Mouse (Mus musculus) frontal cortex, postnatal 10 days (tissue): ENCODE measurements around the gene Elmsan1.

Source experiments
- DNase-seq, 2 experiments: peaks; one replicate each; pipeline ENCODE4 v3.0.0; 2022; ENCODE audit warnings: low spot score in 2 of 2, mixed read lengths in 1 of 2

Elmsan1 gene

DNA sequence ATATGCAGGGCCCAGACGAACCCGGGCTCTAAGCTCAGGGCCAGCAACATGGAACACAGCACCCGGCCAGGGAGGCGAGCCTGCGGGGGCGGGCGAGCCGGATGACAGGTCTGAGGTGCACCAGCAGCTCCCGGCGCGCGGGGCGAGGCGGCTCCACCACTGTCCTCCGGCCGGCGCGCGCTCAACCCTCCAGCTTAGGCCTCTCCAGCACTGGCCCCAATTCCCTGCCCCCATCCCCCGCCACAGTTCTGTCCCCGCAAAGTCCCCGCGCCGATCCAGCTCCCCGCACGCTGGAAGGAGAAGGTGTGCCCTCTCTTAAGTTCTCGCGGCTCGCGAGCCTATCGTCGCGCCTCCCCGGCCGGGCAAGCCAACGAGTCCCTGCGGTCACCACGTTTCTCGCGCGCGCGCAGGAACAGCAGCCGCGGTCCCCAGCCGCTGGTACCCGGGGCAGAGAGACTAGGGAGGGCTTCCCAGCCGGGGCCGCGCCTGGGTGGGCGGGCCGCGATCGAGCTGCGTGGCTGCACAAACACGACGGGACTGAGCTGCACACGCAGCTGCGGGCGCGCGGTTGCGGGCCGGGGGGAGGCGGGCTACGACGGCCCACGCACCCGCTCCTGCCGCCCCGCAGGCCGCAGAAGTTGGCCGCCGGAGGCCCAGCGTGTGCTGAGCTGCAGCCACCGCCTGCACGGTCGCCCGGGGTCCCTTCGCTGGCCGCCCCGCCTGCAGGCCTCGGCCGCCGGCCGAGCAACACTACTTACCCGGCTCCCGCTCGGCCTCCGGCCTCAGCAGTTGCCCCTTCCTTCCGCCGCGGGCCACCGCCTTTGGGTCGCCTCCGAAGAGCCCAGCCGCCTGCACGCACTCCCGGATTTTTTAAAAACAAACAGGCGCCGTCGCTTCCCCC lies 25.7 kb downstream of the Elmsan1 start:
- DNase-seq = peak in 1 of 2 experiments; percentile 66

DNA sequence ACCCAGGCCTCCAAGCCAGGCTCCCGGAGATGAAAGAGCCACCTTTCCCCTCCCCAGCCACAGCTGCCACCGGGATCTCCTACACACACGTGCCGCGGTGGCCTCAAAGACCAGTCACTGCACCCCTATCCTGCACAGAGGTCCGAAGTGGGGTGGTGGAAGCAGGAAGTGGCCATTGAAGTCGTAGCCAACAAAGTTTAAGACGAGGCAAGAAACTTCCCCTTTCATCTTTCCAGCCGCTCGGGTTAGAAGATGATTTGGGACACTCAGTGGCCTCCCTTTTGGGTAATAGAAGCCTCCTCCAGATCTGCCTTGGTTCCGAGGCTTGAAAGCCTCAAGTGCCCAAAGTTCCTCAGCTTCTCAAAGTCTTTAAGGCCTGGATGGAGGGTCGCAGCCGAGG lies 26.4 kb downstream of the Elmsan1 start:
- no peak for DNase-seq

DNA sequence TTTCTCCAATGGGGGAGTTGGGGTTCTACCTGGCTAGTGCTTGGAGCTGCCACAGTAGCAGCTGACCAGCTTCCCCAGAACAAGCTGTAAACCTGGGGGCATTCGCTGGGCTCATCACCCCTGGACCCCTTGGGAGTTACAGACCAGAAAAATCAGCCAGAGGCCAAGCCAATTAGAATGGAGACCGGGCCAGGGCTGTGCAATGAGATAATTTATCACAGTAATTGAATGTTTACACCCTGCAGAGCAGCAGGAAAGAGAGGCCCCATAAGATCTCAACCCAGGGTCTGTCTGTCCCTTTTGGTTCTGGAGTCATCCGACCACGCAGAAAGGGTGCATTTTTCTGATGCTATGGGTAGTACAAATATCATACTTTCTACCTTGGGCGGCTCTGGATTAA lies 26.9 kb downstream of the Elmsan1 start:
- no peak for DNase-seq

DNA sequence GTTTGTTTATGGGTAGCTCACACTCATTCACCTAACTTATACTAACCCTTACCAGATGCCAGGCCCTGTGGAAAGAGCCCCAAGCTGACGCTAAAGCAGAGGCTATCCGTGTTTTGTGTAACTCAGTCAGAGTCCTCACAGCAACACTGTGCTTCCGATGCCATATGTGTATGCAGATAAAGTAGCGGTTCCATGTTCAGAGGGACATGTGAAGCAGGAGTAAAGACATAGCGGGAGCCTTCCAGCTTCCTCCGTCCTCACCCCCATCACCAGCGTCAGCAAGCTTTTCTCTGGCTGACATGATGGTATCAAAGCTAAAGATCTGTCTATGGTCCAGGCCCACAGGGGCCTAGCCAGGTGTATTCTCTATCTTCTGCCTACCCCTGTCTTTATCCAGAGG lies 27.5 kb downstream of the Elmsan1 start:
- no peak for DNase-seq

DNA sequence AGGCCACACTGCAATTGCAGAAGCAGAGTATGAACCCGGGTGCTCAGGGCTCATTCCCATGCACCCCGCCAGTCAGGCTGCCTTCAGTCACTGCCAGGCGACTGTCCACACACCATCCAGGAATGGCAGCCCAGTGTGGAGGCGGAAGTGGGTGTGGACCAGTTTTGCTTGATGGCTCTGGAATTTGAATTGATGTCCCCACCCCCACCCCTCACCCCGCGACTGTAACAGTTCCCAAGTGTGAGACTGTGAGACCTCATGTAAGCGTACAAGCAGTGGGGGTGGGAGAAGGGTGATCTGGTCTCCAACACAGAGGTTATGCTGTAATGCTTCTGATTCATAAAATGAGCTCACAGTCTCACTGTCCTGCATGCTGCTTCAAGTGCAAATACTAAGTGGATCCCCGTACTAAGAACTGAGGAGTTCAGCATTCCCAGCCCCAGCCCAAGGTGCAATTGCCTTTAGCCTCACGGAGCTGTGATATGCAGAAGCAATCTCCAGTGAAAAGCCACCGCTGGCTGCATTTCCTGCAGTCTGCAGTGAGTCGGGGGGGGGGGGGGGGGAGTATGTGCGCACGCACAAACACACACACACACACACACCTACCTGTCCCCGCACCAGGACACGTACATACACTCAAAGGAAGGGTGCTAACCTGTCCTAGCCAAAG lies 28.4 kb downstream of the Elmsan1 start:
- DNase-seq = no peak

DNA sequence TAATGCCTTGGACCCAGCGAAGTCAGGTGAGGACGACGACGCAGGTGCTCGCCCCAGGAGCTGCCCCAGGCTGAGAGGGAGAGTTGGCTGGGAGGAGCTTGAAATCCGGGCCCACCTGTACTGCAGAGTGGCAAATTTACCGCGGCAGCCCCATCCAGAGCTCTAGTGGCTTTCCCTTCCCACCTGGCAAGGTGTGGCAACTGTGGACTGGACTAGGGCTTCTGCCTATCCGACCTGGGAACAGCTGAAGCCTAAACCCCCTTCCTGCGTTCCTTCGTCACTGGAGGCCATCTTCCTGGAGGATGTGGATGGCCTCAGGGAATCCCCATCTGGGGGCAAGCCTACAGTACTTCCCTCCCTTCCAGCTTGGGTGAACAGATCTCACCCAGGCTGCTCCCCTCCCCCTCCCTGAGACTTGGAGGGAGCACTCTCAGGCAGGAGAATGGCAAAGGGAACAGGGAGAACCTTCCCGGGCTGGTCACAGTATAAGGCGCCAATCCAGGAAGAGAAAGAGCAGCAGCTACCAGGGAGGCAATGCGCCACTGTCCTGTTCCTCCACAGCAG lies 29.7 kb downstream of the Elmsan1 start:
- no peak for DNase-seq

DNA sequence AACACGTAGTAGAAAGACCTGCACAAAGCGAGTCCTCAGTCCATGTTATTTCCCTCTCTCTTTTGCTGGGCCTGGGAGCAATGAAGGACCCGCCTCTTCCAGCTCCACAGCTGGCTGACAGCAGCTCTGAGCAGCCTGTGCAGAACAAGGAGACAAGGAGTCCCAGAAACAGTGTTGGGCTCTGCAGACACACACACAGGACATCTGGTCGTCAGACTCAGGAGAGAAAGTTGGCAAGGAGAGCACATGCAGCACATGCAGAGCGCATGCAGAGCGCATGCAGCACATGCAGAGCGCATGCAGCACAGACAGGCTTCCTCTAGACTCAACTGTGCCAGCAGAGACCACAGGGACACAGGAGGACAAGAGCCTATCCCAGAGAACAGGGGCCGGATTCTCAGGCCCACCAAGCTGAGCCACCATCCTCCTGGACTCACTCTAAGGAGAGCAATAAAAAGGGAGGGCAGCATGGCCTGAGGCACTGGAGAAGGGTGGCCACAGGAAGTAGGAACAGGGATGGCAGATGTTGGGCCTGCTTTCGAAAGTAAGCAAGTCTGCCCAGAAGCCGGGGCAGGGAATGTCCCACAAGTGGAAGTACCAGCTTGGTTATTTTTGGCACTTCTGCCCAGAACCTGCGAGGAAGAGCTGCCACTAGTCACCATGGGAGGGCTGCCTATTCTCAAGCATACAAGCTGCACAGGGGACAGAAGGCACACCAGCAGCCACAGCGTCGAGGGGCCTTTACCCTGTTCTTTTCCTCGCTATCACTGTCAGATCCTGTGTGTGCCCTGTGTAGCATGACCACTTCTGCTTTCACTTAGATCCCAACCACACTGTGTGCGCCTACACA lies 30.7 kb downstream of the Elmsan1 start:
- DNase-seq = no peak

DNA sequence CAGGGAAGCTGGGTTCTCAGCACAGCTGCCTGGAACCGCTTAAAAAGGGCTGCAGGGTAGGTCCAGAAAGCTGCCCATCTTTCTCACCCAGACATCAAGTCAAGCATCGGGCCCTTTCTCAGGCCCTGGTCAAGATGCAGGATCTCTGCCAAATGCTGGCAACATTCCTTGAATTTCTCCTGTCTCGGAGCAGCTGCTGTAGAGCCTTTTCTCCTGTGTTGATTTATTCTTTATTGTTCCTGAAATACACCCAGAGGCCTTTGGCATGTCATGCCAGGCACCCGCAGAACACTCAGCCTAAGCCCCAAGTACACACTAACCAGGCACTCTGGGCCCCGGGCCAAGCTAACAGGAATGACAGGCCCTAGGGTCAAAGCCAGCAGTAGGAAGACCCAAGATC lies 31.7 kb downstream of the Elmsan1 start:
- no peak for DNase-seq

DNA sequence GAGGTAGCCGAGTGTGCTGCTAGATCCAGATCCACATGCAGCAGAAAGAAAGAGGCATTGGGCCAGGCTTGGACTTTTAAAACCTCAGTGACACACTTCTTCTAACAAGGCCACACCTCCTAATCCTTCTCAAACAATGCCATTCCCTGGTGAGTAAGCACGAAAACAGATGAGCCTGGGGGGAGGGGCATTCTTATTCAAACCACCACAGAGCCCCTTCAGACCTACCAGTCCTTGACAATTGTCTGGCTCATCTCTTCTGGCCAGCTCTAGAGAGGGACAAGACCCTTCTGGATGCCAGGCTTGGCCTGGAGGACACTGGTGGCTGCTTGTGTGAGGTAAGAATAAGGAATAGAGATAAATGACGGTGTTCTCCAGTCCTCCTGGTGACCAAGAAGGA lies 32.1 kb downstream of the Elmsan1 start:
- no peak for DNase-seq

DNA sequence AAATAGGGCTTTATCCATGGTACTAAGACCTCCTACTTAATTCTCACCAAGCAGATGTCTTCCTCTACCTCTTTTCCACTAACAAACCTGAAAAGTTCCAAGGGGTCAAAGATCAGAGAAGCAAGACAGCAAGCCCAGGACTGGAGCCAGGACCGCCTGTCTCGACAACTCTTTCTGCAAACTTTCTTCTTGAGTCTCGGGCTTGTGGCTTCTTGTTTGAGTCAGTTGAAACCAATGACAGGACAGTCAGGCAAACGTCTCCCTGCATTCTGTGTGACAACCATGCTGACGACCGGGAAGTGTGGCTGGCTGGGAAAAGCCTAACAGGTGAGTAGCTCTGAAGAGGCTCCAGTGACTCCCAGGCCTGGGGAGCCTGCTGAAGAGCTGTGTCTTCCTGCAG lies 33.1 kb downstream of the Elmsan1 start:
- no peak for DNase-seq

DNA sequence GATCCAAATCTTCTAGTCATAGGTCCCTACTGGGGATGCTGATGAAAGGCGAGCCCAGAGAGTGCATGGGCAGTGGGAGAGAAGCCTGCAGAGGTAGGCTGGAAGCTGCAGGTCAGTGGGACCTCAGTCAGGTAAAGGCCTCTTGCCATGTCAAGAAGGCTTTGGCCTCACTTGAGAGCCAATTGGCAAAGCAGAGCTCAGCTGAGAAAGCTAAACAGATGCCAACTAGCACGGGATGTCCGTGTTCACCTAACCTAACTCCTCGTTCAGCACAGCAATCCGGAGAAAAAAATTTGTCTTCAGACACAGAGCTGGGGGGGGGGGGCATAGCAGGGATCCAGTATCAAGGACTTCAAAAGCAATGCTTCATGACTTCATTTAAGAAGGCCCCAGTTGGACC lies 33.7 kb downstream of the Elmsan1 start:
- DNase-seq = no peak

DNA sequence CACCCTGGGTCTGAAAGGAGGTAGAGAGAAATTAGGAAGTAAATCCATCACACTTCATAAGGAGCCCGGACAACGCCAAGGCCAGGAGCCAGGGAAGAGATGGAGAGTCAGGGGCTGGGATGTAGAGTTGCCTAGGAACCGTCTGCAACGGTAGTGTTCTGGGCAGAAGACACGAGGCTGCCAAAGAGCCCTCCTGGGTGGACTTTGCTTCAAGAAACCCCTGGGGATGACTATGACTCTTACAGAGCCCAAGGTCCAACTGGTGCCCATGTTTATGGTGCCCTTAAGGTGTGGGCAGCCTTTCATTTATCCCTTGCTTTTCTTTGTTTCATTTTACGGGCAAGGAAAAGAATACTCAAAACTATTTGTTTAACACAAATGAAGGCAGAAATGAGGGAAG lies 36.7 kb downstream of the Elmsan1 start:
- DNase-seq = no peak

DNA sequence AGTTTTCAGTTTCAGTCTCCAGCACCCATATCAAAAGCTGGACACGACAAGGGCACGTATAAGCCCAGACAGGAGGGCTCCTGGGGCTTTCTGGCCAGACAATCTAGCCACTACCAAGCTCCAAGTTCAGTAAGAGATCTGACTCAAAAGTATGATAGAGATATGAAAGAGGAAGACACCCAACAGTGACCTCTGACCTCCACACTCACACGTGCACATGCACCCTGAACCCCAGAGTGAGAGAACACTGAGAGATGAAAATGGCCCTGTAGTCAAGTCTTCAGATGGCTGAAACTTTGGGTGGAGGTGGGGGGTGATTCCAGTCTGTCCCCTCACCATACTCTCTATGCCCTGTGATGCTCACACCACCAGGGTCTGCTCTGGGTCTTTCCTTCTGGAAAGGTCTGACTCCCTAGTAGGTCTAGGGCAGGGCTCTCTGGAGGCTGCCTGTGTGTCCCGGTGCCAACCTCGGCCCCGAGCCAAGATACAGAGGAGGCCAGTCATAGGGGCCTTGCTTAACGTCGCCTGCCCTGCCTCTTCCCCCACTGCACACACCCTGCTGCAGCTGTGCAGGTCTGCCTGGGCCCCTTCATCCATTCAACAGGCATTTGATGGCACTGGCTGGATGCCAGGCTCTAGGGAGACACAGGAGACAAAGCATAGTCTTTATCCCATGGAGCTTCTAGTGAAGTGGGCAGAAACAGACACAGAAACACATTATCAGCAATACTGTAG lies 37.8 kb downstream of the Elmsan1 start:
- DNase-seq = peak; percentile 54 to 59

DNA sequence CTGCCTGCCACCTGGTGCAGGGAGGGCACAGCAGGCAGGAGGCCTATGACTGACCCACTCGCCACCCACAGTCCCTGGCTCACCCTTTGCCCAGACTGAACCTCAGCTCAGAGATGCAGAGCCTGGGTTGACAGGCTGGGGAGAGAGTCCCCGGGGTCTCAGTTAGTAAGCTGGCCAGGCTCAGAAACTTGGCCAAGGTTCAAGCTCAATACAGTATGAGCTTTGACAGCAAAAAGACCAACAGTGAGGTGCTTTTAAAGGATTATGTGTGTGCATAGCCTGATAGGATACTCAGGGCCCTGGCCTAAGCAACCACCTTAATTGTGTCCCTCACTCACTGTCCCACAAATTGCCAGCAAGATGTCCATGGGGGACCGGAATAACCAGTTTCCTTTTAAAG lies 38.6 kb downstream of the Elmsan1 start:
- no peak for DNase-seq

DNA sequence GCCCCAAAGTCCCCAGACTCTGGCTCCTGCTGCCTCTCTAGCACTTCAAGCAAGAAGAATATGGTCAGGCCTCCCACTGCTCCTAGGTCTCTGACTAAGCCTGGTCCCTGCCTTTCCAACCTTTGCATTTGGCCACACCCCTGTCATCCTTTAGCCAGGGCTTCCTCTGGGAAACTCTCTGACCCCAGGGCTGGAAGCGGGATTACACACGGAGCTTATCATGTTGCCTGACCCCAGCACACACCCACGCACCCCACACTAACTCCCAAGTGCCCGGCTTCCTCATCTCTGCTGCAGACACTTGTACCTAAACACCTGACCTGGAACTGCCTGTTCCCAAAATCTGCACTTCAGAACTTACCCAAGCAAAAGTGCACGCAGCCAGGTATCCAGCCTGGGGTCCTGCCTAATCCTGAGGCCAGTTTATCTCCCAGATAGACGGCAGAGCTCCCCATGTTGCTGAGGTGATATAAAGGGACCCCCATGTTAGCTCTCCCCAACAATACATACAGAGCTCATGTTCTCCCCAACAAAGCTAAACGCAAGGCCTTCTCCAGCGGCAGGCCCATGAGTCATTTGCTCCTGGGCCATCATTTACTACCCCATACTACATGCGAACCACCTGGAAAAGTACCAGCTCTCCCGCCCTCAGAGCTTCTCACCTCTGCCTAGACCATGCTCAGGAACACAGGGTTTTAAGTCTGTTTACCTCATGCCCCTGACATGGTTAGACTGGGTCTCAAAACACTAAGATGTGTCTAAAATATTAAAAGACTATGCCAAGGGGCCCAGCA lies 39.8 kb downstream of the Elmsan1 start:
- DNase-seq = no peak

DNA sequence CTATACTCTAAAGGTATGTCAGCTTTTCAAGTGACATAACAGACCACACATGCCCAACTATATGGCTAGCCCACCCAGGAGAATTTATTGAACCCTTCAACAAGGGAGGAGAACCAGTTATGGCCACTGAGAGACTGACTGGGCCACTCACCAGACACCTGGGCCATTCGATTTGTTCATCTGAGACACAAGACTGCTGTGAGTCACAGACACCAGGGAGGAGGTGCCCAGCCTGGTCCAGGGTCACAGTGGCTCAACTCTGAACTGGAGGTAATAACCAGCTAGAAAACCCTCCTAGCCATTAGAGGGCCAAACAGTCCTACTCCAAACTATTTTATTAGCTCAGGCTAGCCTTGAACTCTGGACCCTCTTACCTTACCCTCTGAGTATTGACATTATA lies 40.6 kb downstream of the Elmsan1 start:
- no peak for DNase-seq

DNA sequence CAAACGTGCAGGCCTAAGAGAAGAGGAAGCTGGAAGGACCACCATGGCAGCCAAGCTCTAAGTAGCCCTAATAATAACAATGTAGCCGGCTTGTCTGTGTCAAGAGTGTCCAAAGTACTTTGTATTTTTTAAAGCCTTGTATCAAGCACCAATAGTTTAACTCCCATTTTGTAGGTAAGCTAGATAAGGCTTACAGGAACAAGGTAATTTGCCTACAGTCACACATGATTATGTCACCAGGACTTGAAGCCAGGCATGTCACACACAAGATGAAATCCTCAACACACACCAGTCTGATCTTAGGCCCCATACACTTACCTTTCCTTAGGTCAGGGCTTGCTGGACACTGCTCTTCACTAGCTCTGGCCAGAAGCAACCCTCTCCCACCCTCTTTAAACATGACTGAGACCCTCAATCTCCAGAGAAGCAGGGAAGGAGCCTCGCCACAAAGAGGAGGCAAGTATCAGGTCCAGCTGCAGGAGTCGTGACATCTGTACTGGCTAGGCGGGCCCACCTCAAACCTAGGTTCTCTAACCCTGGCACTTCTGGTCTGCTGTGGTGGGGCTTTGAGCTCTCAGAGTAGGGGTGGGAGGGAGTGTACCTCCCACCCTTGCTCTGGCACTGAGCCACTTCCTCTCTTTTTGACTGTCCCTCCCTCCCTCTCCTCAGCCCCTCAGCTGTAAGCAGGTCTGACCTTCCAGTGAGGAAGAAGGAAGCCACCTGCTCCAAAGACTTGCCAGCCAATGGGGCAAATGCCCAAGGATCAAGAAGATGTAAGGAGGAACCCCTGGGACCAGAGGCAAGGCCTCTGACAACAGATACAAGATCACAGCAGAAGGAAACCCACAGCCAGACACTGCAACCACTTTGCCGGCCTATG lies 41.6 kb downstream of the Elmsan1 start:
- DNase-seq = no peak

DNA sequence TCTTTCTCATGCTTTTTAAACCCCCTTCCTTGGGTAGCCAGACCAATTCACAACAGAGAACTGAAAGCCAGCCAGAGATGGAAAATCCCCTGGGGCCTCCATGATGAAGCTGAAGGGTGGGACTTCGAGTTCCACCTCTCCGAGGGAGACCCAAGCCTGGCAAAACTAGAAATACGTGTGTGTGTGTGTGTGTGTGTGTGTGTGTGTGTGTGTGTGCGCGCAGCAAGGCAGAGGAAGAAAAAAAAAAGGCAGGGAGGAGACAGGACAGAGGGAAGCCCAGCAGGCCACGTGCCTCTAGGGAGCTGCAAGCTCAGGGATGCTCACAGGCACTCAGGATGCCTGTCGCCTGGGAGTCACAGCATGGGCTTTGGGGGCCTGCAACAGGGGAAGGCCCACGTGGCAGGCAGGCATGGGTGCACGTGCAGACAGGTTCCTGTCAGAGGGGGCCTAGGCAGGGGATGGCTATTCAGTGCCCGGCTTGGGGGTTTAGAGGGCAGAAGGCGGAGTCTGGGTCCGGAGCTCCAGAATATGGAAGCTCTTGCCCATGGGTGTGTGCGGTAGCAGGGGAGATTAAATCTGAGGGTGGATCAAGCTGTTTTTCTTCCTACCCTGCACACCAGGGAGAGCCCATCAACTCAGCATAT lies 42.4 kb downstream of the Elmsan1 start:
- DNase-seq = no peak

DNA sequence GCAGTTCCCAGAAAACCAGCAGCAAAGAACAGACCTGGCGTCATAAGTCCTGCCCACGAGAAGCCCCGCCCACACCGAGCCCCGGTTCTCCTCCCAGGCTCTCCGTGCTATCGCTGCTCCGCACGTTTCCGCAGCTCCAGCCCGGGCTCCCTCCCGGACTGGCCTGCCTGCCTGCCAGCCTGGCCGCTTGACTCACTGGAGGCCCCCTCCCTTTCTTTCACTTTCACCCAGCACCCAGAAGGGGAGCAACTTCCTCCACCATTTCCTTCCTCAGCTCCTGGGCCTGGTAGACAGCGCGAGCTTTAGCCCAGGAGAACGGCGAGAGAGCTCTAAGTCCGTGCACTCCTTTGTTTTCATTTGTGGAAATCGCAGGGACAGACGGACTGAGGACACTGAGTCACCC lies 43.0 kb downstream of the Elmsan1 start:
- DNase-seq = peak; percentile 72 to 78
